Mouse (Mus musculus): ENCODE results near the gene Rln1.

GRCm38 (mm10) chr19:29308832-29309231 lies 25.6 kb downstream of the Rln1 start:
- no peak for TF ChIP-seq POLR2A (IDR thresholded peaks at IDR 0.05; ENCODE audit: insufficient read depth, low read depth, low read length)
- peak; percentile 49 for TF ChIP-seq CTCF (IDR thresholded peaks at IDR 0.05)
- TF ChIP-seq EP300 (IDR thresholded peaks at IDR 0.05; ENCODE audit: insufficient read depth, low read depth, low read length) = no peak

Measured in heart, adult 2 months (tissue).